Mouse (Mus musculus) limb, embryonic 13.5 days (tissue): ENCODE data around the gene Brdt. TPM values are rescaled to one million over a fixed set of nuclear protein-coding genes. Genes with fewer than 3 reads are reported as not detected.

Experiments used
- ATAC-seq: fragments of 200-750 bp; cut with Nextera tagmentation; 2 replicates; pipeline ENCODE4 v1.8.0; 2017; ENCODE audit warnings: low read depth, moderate number of reproducible peaks, moderate TSS enrichment; ENCODE audit not compliant: low FRiP score
- H3K27ac ChIP-seq: fragments of 300-500 bp; sonication (generic); 2 replicates; pipeline ENCODE4 v1.5.1; 2015; ENCODE audit warnings: inconsistent platforms, mild to moderate bottlenecking, moderate library complexity
- H3K27me3 ChIP-seq: fragments of 300-500 bp; sonication (generic); 2 replicates; pipeline ENCODE4 v1.6.1; 2015; ENCODE audit warnings: mild to moderate bottlenecking, inconsistent platforms
- H3K36me3 ChIP-seq: fragments of 300-500 bp; sonication (generic); 2 replicates; pipeline ENCODE4 v1.6.1; 2015; ENCODE audit warnings: inconsistent platforms, mild to moderate bottlenecking, moderate library complexity
- H3K4me1 ChIP-seq: fragments of 300-500 bp; sonication (generic); 2 replicates; pipeline ENCODE4 v1.6.1; 2015; ENCODE audit warnings: inconsistent platforms
- H3K4me2 ChIP-seq: fragments of 300-500 bp; sonication (generic); replicated peaks from 2 replicates; pipeline ENCODE4 v1.6.1; 2015; ENCODE audit warnings: inconsistent platforms, mild to moderate bottlenecking, moderate library complexity
- H3K4me3 ChIP-seq: fragments of 300-500 bp; sonication (generic); 2 replicates; pipeline ENCODE4 v1.5.1; 2015; ENCODE audit warnings: moderate library complexity, mild to moderate bottlenecking, inconsistent platforms
- H3K9ac ChIP-seq: fragments of 300-500 bp; sonication (generic); 2 replicates; pipeline ENCODE4 v1.6.1; 2015; ENCODE audit warnings: mild to moderate bottlenecking, inconsistent platforms
- H3K9me3 ChIP-seq: fragments of 300-500 bp; sonication (generic); 2 replicates; pipeline ENCODE4 v1.6.1; 2016; ENCODE audit warnings: inconsistent platforms
- WGBS: fragments of 180-500 bp; shearing (Covaris S2); methylation state at CpG from one replicate; pipeline ENCODE4 v1.1.7; 2015; 5-methylcytosine and 5-hydroxymethylcytosine counted together
- polyA plus RNA-seq: library from polyadenylated mRNA; unstranded; fragments of >200 nt; fragmentation: Nextera tagmentation; extraction: Ambion mirVana; gene quantifications from 2 replicates; pipeline ENCODE4 v1.2.1, GENCODE M21; 2015

The Brdt gene
- polyA plus RNA-seq, 1 experiment from 2014 or later, result 4.5 TPM

- no peak overlapping the region for H3K4me3 ChIP-seq
- no peaks in the 10 kb centered on the region for H3K27me3 ChIP-seq
- H3K27ac ChIP-seq, result no peak overlapping the region
- no peaks in the 10 kb centered on the region for H3K4me1 ChIP-seq
- no peak overlapping the region for H3K4me2 ChIP-seq
- no peaks in the 10 kb centered on the region for H3K9me3 ChIP-seq
- H3K9ac ChIP-seq, result no peak overlapping the region
- WGBS, result 92% methylated on average over 2 of the region's 2 CpGs
- peaks cover 4% of the 10 kb centered on the region for H3K36me3 ChIP-seq
- ATAC-seq, result no peak
Observed at GRCm38 (mm10) chr5:107389373-107389772, 58.4 kb downstream of the Brdt start.

GRCm38 (mm10) chr5:107394437-107394836 lies 63.5 kb downstream of the Brdt start:
- no peaks in the 10 kb centered on the region for H3K9me3 ChIP-seq
- no peaks in the 10 kb centered on the region for H3K4me1 ChIP-seq
- WGBS, result 30% methylated on average over 2 of the region's 2 CpGs
- H3K4me3 ChIP-seq, result no peak overlapping the region
- no peak overlapping the region for H3K9ac ChIP-seq
- H3K27me3 ChIP-seq, result no peaks in the 10 kb centered on the region
- H3K36me3 ChIP-seq, result 0 out of 2 replicates have a peak, but pooled peaks cover 3% of the 10 kb centered on the region
- ATAC-seq, result no peak
- H3K4me2 ChIP-seq, result no peak overlapping the region
- no peak overlapping the region for H3K27ac ChIP-seq

- H3K27me3 ChIP-seq, result peaks cover 37% of the 10 kb centered on the region
- ATAC-seq, result no peak
- WGBS, result 20% methylated on average over 5 of the region's 5 CpGs
Observed at GRCm38 (mm10) chr5:107402436-107402835, 71.5 kb downstream of the Brdt start, which contains the start of gene Ephx4. TSS of gene Ephx4 (plus strand) at chr5:107402736.

GRCm38 (mm10) chr5:107403011-107403946 lies 72.3 kb downstream of the Brdt start:
- ATAC-seq, result peak; percentile 76
- H3K27me3 ChIP-seq, result peaks cover 37% of the 10 kb centered on the region
- under 1% methylated on average over 64 of the region's 80 CpGs for WGBS
- H3K9ac ChIP-seq, result peak overlapping the region; percentile 78
- peak overlapping the region; percentile 67 for H3K4me3 ChIP-seq
- peaks cover 3% of the 10 kb centered on the region; the same call in 1 of the 2 replicates for H3K4me1 ChIP-seq
- H3K4me2 ChIP-seq, result peak overlapping the region; percentile 96
- no peak overlapping the region for H3K27ac ChIP-seq
- H3K36me3 ChIP-seq, result no peaks in the 10 kb centered on the region
- no peaks in the 10 kb centered on the region for H3K9me3 ChIP-seq

More at GRCm38 (mm10) chr5:107402436-107402835, 71.5 kb downstream of the Brdt start, which contains the start of gene Ephx4:
- H3K9ac ChIP-seq, result peak within 1 kb of the TSS; percentile 78
- peak within 1 kb of the TSS; percentile 96 for H3K4me2 ChIP-seq
- H3K9me3 ChIP-seq, result no peaks in the 10 kb centered on the region
- H3K4me1 ChIP-seq, result peaks cover 3% of the 10 kb centered on the region; the same call in 1 of the 2 replicates
- H3K4me3 ChIP-seq, result peak within 1 kb of the TSS; percentile 67
- no peaks in the 10 kb centered on the region for H3K36me3 ChIP-seq
- H3K27ac ChIP-seq, result no peak within 1 kb of the TSS

- H3K9ac ChIP-seq, result peak overlapping the region; percentile 78
- H3K4me2 ChIP-seq, result peak overlapping the region; percentile 96
- H3K9me3 ChIP-seq, result no peaks in the 10 kb centered on the region
- peaks cover 37% of the 10 kb centered on the region for H3K27me3 ChIP-seq
- no peak for ATAC-seq
- H3K4me3 ChIP-seq, result peak overlapping the region; percentile 67
- no peaks in the 10 kb centered on the region for H3K36me3 ChIP-seq
- WGBS, result 34% methylated on average over 12 of the region's 12 CpGs
- H3K27ac ChIP-seq, result no peak overlapping the region
- peaks cover 3% of the 10 kb centered on the region; the same call in 1 of the 2 replicates for H3K4me1 ChIP-seq
Observed at GRCm38 (mm10) chr5:107403947-107404684, 73.2 kb downstream of the Brdt start.

GRCm38 (mm10) chr5:107405361-107405760 lies 74.4 kb downstream of the Brdt start:
- no peak overlapping the region for H3K4me3 ChIP-seq
- H3K4me1 ChIP-seq, result peaks cover 3% of the 10 kb centered on the region; the same call in 1 of the 2 replicates
- H3K27ac ChIP-seq, result no peak overlapping the region
- no peaks in the 10 kb centered on the region for H3K9me3 ChIP-seq
- no peak overlapping the region for H3K9ac ChIP-seq
- no peak for ATAC-seq
- H3K36me3 ChIP-seq, result no peaks in the 10 kb centered on the region
- WGBS, result 78% methylated on average over 4 of the region's 4 CpGs
- H3K27me3 ChIP-seq, result peaks cover 37% of the 10 kb centered on the region
- H3K4me2 ChIP-seq, result no peak overlapping the region

GRCm38 (mm10) chr5:107410305-107410704 lies 79.3 kb downstream of the Brdt start:
- peaks cover 3% of the 10 kb centered on the region for H3K27me3 ChIP-seq
- H3K4me3 ChIP-seq, result no peak overlapping the region
- peaks cover 7% of the 10 kb centered on the region; the same call in 1 of the 2 replicates for H3K4me1 ChIP-seq
- H3K4me2 ChIP-seq, result no peak overlapping the region
- no peaks in the 10 kb centered on the region for H3K9me3 ChIP-seq
- no peak for ATAC-seq
- no peaks in the 10 kb centered on the region for H3K36me3 ChIP-seq
- H3K27ac ChIP-seq, result no peak overlapping the region
- WGBS, result 88% methylated on average over 1 of the region's 1 CpGs
- H3K9ac ChIP-seq, result no peak overlapping the region

GRCm38 (mm10) chr5:107411326-107411725 lies 80.4 kb downstream of the Brdt start:
- Histone ChIP-seq H3K27me3 (no peaks in the 10 kb centered on the region), H3K9me3 (no peaks in the 10 kb centered on the region), H3K4me1 (peaks cover 7% of the 10 kb centered on the region; the same call in 1 of the 2 replicates), H3K27ac (no peak overlapping the region; the same call in 1 of the 2 replicates), H3K4me3 (no peak overlapping the region), H3K4me2 (0 out of 2 replicates have a peak overlapping the region, but pooled peaks have one; percentile 3), H3K36me3 (no peaks in the 10 kb centered on the region), H3K9ac (no peak overlapping the region)
- WGBS, result 10% methylated on average over 4 of the region's 4 CpGs
- peak; percentile 81; the same call in 1 of the 2 replicates for ATAC-seq

GRCm38 (mm10) chr5:107412285-107412684 lies 81.3 kb downstream of the Brdt start:
- Histone ChIP-seq H3K27ac (no peak overlapping the region), H3K9ac (no peak overlapping the region), H3K4me2 (no peak overlapping the region), H3K9me3 (no peaks in the 10 kb centered on the region), H3K4me3 (no peak overlapping the region), H3K27me3 (no peaks in the 10 kb centered on the region), H3K36me3 (no peaks in the 10 kb centered on the region), H3K4me1 (peaks cover 7% of the 10 kb centered on the region; the same call in 1 of the 2 replicates)
- WGBS, result 78% methylated on average over 2 of the region's 2 CpGs
- ATAC-seq, result no peak

- Histone ChIP-seq H3K27me3 (no peaks in the 10 kb centered on the region), H3K4me3 (no peak overlapping the region), H3K36me3 (no peaks in the 10 kb centered on the region), H3K4me1 (peaks cover 7% of the 10 kb centered on the region; the same call in 1 of the 2 replicates), H3K9ac (no peak overlapping the region), H3K9me3 (no peaks in the 10 kb centered on the region), H3K27ac (no peak overlapping the region), H3K4me2 (no peak overlapping the region)
- no peak for ATAC-seq
- WGBS, result 77% methylated on average over 2 of the region's 2 CpGs
Observed at GRCm38 (mm10) chr5:107415098-107415497, 84.1 kb downstream of the Brdt start.

GRCm38 (mm10) chr5:107421676-107422075 lies 90.7 kb downstream of the Brdt start:
- H3K4me3 ChIP-seq, result no peak overlapping the region
- WGBS, result 51% methylated on average over 1 of the region's 1 CpGs
- no peak for ATAC-seq

GRCm38 (mm10) chr5:107431249-107431648 lies 100.3 kb downstream of the Brdt start, which contains the start of gene Lpcat2b:
TSS of gene Lpcat2b (plus strand) at chr5:107431549.
- Histone ChIP-seq H3K27ac (no peak within 1 kb of the TSS), H3K4me1 (no peaks in the 10 kb centered on the region), H3K4me2 (no peak within 1 kb of the TSS), H3K9me3 (no peaks in the 10 kb centered on the region), H3K27me3 (peaks cover 4% of the 10 kb centered on the region), H3K36me3 (no peaks in the 10 kb centered on the region), H3K4me3 (no peak within 1 kb of the TSS), H3K9ac (no peak within 1 kb of the TSS)
- no peak for ATAC-seq
- WGBS, result 73% methylated on average over 3 of the region's 3 CpGs

More at GRCm38 (mm10) chr5:107421676-107422075, 90.7 kb downstream of the Brdt start:
- H3K36me3 ChIP-seq, result no peaks in the 10 kb centered on the region
- H3K27ac ChIP-seq, result no peak overlapping the region
- no peaks in the 10 kb centered on the region for H3K4me1 ChIP-seq
- no peaks in the 10 kb centered on the region for H3K9me3 ChIP-seq
- 0 out of 2 replicates have a peak, but pooled peaks cover 3% of the 10 kb centered on the region for H3K27me3 ChIP-seq
- no peak overlapping the region for H3K9ac ChIP-seq
- no peak overlapping the region for H3K4me2 ChIP-seq
